Mouse (Mus musculus): ENCODE measurements around the gene Bcl6b. TPM values are rescaled to one million over a fixed set of nuclear protein-coding genes. Genes with fewer than 3 reads are reported as not detected.

The Bcl6b gene
- total RNA-seq, 2 experiments from 2014 or later, result 7.1 to 8.6 TPM

- intact Hi-C loops (cut with DNase I), result no loop called here
- no peak for DNase-seq (ENCODE audit: extremely low spot score in 1 of 2, low spot score in 2 of 2)
Observed at GRCm38 (mm10) chr11:70192157-70192556, 37.4 kb downstream of the Bcl6b start.

- intact Hi-C loops (cut with DNase I), result no loop called here
- DNase-seq (ENCODE audit: extremely low spot score in 1 of 2, low spot score in 2 of 2), result no peak
Observed at GRCm38 (mm10) chr11:70191188-70191587, 38.4 kb downstream of the Bcl6b start.

- DNase-seq (ENCODE audit: extremely low spot score in 1 of 2, low spot score in 2 of 2), result no peak
- intact Hi-C loops (cut with DNase I), result no loop called here
Observed at GRCm38 (mm10) chr11:70189319-70190134, 40.1 kb downstream of the Bcl6b start.

- DNase-seq (ENCODE audit: extremely low spot score in 1 of 2, low spot score in 2 of 2), result no peak
Observed at GRCm38 (mm10) chr11:70185120-70185519, 44.5 kb downstream of the Bcl6b start.

DNA sequence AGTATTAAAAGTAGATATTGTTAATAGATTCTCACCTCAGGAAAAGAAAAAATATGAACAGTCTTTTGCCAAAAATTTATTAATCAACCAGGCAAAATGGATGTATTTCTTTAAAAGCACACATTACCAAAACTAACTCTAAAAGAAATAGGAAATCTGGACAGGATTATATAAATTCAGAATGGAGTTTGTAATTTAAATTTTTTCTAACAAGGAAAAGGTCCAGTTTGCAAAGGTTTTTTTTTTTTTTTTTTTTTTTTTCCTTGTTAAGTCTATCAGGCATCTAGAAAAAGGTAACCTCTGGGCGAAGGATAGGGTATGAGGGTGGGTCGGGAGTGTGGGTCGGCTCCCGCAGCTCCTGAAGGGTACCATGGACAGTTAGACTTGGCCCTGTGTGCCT lies 49.1 kb downstream of the Bcl6b start:
- intact Hi-C loops (cut with DNase I), result no loop called here
- no peak for DNase-seq (ENCODE audit: extremely low spot score in 1 of 2, low spot score in 2 of 2)

More at GRCm38 (mm10) chr11:70185120-70185519, 44.5 kb downstream of the Bcl6b start:
- intact Hi-C loops (cut with DNase I), result no loop called here

DNA sequence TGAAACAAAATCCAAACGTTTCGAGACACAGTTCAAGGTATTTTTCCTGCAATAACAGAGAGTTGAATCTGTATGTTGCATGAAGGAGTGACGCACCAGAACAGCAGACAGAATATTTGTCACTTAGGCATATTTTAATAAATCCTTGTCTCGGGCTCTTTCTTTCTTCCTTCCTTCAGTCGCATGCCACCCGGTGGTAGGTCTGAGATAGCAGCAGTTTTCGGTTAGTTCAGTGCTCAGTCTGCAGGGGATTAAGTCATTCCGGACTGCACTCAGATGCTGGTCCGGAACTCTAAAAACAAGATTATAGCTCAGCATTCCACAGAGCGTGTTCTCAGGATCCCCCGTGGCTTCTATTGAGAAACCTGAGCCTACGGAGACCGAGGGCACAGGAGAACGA lies 50.2 kb downstream of the Bcl6b start:
- intact Hi-C loops (cut with DNase I), result loop anchor here (2.0 kb wide), 1 partner anchor 105 kb away; no protein-coding TSS in a partner anchor
- DNase-seq (ENCODE audit: extremely low spot score in 1 of 2, low spot score in 2 of 2), result peak in 1 of 2 experiments; percentile 40

DNA sequence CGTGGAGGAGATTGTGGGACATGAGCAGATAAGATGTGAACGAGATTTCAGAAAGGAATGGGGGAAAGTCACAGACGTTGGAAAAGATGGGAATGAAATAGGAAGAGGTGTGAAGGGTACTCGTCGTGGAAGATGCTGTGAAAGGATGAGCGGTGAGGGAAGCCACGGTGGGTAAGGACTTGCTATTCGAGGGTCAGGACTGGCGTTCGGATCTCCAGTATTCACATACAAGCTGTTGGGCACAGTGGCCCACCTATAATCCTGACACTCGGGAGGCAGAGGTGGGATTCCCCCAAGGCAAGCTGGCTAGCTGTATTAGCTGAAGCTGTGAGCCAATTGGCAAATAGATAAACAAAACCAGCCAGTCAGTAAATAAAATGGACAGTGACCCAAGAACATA lies 50.8 kb downstream of the Bcl6b start:
- no peak for DNase-seq (ENCODE audit: extremely low spot score in 1 of 2, low spot score in 2 of 2)
- intact Hi-C loops (cut with DNase I), result loop anchor here (2.0 kb wide), 1 partner anchor 104 kb away; no protein-coding TSS in a partner anchor

- DNase-seq (ENCODE audit: extremely low spot score in 1 of 2, low spot score in 2 of 2), result no peak
- intact Hi-C loops (cut with DNase I), result loop anchor here (2.0 kb wide), 1 partner anchor 104 kb away; no protein-coding TSS in a partner anchor
Observed at GRCm38 (mm10) chr11:70178311-70178710, 51.3 kb downstream of the Bcl6b start.

DNA sequence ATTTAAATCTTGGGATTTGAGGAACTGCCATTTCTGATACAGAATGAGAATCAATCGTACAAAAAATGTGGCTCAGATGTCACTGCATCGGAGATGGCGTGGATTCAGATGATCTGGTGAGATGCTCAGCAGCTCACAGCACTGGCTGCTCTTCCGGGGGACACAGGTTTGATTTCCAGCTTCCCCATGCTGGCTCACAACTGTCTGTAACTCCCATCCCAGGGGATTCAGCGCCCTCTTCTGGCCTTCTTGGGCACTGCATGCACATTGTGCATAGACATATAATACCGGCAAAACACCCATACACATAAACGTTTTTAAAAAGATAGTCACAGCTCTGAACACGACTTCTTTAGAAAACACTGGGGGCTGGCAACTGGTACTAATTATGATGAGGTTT lies 52.0 kb downstream of the Bcl6b start:
- intact Hi-C loops (cut with DNase I), result loop anchor here (2.0 kb wide), 1 partner anchor 103 kb away; no protein-coding TSS in a partner anchor
- no peak for DNase-seq (ENCODE audit: extremely low spot score in 1 of 2, low spot score in 2 of 2)

DNA sequence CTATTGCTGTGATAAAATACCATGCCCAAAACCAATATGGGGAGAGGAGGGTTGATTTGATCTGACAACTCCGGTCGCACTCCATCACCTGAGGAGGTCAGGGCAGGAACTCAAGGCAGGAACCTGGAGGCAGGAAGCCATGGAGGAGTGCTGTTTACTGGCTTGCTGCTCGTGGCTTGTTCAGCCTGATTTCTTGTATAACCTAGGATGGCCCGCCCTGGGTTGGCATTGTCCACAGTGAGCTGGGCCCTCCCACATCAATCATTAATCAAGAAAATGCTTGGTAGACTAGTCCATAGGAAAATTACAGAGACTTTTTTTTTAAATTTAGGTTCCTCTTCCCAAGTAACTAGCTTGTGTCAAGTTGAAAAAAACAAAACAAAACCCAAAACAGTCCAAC lies 55.1 kb downstream of the Bcl6b start:
- no peak for DNase-seq (ENCODE audit: extremely low spot score in 1 of 2, low spot score in 2 of 2)
- intact Hi-C loops (cut with DNase I), result no loop called here

Small RNAs within 50 kb of the gene (microRNA-seq; reads per million reads assigned to microRNA genes)
- gene Mir195a (5,168 reads per million, percentile 92 among the genes with 10 or more reads in this experiment), gene Mir497 (not detected), gene Mir497b (not detected)

Other genes with a start within 250 kb of the Bcl6b start
- gene Ctdnep1, start 248.6 kb downstream of the Bcl6b start, total RNA-seq (2021), result 100 to 1,000 TPM; 104 to 118 TPM
- 100 to 1,000 TPM; 114 to 125 TPM for gene Elp5, start 247.3 kb downstream of the Bcl6b start, total RNA-seq (2021)
- 100 to 1,000 TPM; 252 to 266 TPM for gene Gabarap, start 238.7 kb downstream of the Bcl6b start, total RNA-seq (2021)
- 10 to 100 TPM; 35.2 to 38.6 TPM for gene Phf23, start 234.0 kb downstream of the Bcl6b start, total RNA-seq (2021)
- 10 to 100 TPM; 27.5 to 30.3 TPM for gene Dvl2, start 229.2 kb downstream of the Bcl6b start, total RNA-seq (2021)
- gene Acadvl, start 214.4 kb downstream of the Bcl6b start, total RNA-seq (2021), result 10 to 100 TPM; 44.8 to 48.0 TPM
- gene Dlg4, start 212.9 kb downstream of the Bcl6b start, total RNA-seq (2021), result 100 to 1,000 TPM; 871 to 875 TPM
- gene Asgr1, start 175.7 kb downstream of the Bcl6b start, total RNA-seq (2021), result 1 to 10 TPM; 1.4 to 1.5 TPM
- not detected for gene Asgr2, start 137.2 kb downstream of the Bcl6b start, total RNA-seq (2021)
- under 1 TPM; 0.30 to 0.36 TPM for gene Mgl2, start 99.5 kb downstream of the Bcl6b start, total RNA-seq (2021)
- gene Clec10a, start 73.6 kb downstream of the Bcl6b start, total RNA-seq (2021), result 1 to 10 TPM; 1.2 to 3.4 TPM
- 10 to 100 TPM; 33.9 to 37.1 TPM for gene Slc16a11, start 17.0 kb downstream of the Bcl6b start, total RNA-seq (2021)
- gene Slc16a13, start 8.7 kb downstream of the Bcl6b start, total RNA-seq (2021), result 10 to 100 TPM in 1 of 2 experiments, 1 to 10 TPM in 1; 8.9 to 10.6 TPM
- 10 to 100 TPM; 53.7 to 54.1 TPM for gene 0610010K14Rik, start 8.1 kb upstream of the Bcl6b start, total RNA-seq (2021)
- 1 to 10 TPM; 6.0 to 8.7 TPM for gene Gm21988, start 10.0 kb upstream of the Bcl6b start, total RNA-seq (2021)
- gene Rnasek, start 10.0 kb upstream of the Bcl6b start, total RNA-seq (2021), result 100 to 1,000 TPM; 279 to 285 TPM
- gene Alox12, start 25.6 kb upstream of the Bcl6b start, total RNA-seq (2021), result under 1 TPM; 0.32 to 0.41 TPM
- gene Alox12e, start 92.8 kb upstream of the Bcl6b start, total RNA-seq (2021), result under 1 TPM; 0.20 to 0.45 TPM
- not detected for gene Alox15, start 122.2 kb upstream of the Bcl6b start, total RNA-seq (2021)
- 10 to 100 TPM; 48.1 to 48.6 TPM for gene Pelp1, start 180.2 kb upstream of the Bcl6b start, total RNA-seq (2021)
- gene Arrb2, start 202.8 kb upstream of the Bcl6b start, total RNA-seq (2021), result 10 to 100 TPM; 75.3 to 76.9 TPM
- 10 to 100 TPM; 20.7 to 23.1 TPM for gene Med11, start 222.1 kb upstream of the Bcl6b start, total RNA-seq (2021)
- gene Zmynd15, start 229.6 kb upstream of the Bcl6b start, total RNA-seq (2021), result 1 to 10 TPM; 1.0 to 1.1 TPM
- under 1 TPM; 0.69 to 0.71 TPM for gene Cxcl16, start 230.2 kb upstream of the Bcl6b start, total RNA-seq (2021)